Mouse (Mus musculus) lung, postnatal 36 days (tissue): ENCODE data around the gene Mdga1.

ENCODE experiments used
- DNase-seq: peaks from one replicate; pipeline ENCODE4 v3.0.0; 2022; ENCODE audit warnings: mixed read lengths

The Mdga1 gene

GRCm38 (mm10) chr17:29838029-29838428 lies 131.9 kb downstream of the Mdga1 start:
- no peak for DNase-seq

GRCm38 (mm10) chr17:29837441-29837840 lies 132.4 kb downstream of the Mdga1 start:
- DNase-seq = peak; percentile 3

DNA sequence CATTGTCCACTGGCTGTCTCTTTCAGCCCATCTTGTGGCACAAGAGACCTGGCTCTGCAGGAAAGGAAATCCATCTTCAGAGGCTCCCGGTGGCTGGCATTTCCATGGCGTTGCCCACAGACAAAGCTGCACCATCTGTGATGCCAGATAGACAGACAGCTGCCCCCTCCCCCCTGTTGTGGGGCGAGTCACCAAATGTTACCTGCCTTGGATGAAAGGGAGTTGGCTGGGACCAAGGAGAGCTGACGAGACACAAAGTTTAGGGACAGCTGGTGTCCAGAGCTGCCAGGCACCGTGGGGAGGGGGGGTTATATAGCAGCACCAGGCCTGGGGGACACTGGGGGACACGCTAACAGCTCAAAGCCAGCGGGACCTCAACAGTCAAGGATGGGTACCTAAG lies 135.1 kb downstream of the Mdga1 start:
- no peak for DNase-seq

- no peak for DNase-seq
Measured at GRCm38 (mm10) chr17:29834333-29834732, 135.6 kb downstream of the Mdga1 start.

DNA sequence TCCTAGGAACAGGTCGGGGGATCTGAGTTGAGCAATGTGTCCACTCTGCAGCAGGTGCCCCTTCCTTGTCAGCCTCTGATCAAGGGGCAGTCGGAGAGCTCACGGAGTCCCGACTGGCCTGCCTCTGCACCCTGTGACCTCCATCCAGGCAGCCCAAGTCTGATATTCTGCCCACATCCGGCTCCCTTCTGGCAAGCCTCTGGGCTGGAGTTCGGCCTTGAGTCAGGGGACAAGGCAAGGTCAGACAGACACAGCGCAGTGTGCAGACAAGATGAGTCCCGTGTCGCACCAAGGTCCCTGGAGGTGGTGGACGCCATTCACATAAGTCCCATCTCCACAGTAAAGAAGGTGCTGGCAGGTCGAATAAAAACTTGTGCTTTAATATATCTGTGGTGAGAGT lies 138.2 kb downstream of the Mdga1 start:
- no peak for DNase-seq

- DNase-seq = no peak
Measured at GRCm38 (mm10) chr17:29829136-29829535, 140.8 kb downstream of the Mdga1 start.

DNA sequence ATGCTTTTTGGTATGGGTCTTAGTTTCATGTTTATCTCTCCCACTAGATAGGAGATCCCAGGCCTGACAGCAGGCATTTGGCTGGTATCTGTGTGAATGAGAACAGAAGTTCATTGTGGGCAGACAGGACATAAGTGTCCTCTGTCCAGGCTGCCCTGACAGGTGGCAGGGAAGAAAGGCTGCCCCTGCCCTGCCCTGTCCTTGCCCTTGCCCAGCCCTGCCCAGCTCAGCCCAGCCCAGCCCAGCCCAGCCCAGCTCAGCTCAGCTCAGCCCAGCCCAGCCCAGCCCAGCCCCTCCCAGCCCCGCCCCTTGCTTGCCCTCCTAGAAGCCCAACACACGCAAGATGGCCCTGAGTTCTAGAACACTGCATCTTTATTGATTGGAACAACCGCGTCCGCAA lies 142.3 kb downstream of the Mdga1 start:
- no peak for DNase-seq

- DNase-seq = no peak
Measured at GRCm38 (mm10) chr17:29824512-29825120, 145.3 kb downstream of the Mdga1 start.

DNA sequence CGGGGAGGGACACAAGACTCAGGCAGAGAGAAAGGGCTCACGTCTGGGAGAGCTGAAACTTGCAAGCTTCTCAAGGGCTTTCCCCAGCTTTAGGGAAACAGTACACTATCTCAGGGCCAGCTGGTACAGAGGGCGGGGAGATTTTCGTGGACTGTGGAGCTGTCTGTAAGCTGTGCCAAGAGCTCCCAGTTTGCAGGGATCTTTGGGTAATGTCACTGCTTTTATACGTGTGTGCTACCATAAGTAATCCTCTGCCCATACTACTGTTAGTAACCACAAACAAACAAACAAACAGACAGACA lies 145.7 kb downstream of the Mdga1 start:
- DNase-seq = peak; percentile 8

DNA sequence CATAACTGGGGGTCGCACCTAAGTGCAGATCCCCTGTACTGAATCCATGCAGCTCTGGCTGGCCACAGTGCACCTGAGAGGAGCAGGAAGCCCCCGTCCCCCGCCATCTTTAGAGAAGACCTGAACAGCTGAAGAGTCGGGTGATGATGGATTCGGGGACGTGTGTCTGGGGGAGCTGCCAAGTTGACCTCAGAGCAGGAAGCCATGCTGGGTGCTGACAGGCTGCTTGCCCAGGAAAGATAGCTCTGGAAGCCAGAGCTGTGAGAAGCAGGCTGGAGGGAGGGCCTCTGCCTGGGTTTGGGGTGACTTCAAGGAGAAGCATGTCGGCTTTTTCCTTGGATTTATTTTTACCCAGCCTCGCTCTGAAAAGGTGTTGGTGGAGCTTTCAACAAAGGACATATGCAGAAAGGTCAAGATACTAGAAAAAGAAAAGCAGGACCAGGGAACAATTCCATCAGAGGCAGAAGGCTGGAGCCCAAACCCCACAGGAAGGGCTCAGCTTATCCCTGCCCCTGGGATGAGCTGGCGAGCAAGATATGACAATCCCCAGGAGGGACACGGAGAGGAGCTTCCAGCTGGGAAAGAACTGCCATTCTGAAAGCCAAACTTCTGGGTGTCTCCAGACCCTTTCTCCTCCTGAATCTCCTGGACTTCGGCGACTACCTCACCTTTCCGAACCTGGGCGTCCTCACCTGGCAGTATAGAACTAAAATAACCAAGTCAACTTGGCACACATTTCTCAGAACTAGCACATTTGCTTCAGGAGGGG lies 146.3 kb downstream of the Mdga1 start:
- DNase-seq = no peak

GRCm38 (mm10) chr17:29819608-29820007 lies 150.3 kb downstream of the Mdga1 start:
- no peak for DNase-seq

DNA sequence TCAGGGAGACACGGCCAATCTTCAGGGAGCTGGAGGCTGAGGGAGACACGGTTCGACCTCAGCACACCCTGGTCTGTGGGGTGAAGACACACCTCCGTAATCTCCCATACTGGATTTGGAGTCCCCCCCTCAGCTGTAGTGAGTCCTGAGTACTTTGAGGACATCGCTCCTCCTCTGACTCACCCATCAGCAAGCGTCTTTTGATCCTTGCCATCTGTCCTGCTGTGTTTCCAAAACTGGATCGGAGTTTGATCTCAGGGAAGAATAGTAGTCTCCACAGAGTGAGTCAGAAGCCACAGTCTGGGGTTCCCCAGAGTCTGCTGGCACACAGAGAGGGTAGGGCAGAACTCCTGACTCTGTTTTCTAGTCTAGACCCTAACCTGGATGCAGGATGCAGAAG lies 150.9 kb downstream of the Mdga1 start:
- peak; percentile 61 for DNase-seq

- DNase-seq = no peak
Measured at GRCm38 (mm10) chr17:29818264-29818945, 151.5 kb downstream of the Mdga1 start.

DNA sequence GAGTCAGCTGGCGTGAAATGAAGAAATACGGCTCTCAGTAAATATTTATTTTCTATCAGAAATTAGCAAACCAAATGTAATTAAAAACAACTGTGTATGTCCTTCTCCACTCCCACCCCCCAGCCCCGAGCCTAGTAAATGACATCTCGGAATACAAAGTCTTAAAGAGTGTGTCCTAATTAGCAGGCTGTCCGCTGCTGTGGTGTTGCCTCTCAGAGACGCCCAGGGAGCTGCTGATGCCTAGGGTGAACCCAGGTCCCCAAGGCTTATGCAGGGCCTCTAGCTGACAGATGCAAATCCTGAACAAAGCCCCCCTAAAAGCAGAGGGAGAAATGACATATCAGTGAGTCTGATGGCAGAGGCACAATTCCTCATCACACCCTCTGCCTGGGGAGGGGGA lies 155.1 kb downstream of the Mdga1 start:
- DNase-seq = no peak

GRCm38 (mm10) chr17:29813328-29813727 lies 156.6 kb downstream of the Mdga1 start:
- DNase-seq = no peak

- DNase-seq = no peak
Measured at GRCm38 (mm10) chr17:29803545-29803944, 166.3 kb downstream of the Mdga1 start.

GRCm38 (mm10) chr17:29801358-29801757 lies 168.5 kb downstream of the Mdga1 start:
- DNase-seq = peak; percentile 77

DNA sequence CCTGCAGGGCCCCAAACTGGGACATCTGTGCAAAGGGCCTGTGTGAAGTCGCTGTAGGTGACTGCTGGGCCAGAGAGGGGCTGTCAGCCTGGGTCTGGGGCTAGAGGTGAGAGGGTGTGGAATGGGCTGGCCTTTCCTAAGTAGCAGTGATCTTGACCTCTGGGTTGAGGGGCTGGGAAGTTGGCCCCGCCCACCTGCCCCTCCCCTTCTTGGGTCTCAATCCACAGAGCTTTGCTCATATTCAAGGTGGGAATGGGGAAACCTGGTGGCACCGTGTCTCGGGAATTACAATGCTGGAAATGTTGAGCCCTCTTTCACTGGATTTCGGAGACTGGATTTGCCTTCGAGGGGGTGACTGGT lies 169.8 kb downstream of the Mdga1 start:
- no peak for DNase-seq

DNA sequence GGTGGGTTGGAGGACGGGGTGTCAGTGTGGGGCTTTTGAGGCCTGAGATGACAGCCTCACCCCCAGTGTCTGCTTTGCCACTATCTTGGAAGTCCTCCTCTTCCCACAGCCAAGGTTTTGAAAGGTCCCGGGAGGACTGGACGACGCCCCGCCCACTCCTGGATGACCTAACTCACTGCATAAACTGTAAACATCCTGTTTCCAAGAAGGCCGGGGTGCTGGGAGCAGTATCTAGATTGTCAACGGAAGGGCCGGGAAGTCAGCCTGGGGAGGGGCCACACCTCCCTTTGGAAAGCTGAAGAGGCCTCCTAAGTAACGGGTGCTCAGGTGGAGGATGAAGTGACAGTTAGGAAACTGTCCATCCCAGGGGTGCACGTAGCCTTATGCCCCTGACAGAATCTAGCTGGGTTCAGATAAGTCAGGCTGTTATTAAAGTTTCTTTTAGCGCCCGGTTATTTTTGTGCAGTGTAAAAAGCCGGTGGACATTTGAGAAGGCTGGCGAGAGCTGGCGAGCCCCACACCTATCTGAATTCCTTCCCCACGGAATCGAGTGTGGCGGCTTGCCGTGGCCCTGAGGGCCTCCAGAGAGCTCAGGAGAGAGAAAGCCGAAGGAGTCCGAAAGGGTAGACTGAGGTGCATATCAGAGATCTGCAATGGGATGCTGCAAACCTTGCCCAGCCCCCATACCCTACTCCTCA lies 170.3 kb downstream of the Mdga1 start:
- no peak for DNase-seq

GRCm38 (mm10) chr17:29798151-29798550 lies 171.7 kb downstream of the Mdga1 start:
- DNase-seq = no peak

- DNase-seq = no peak
Measured at GRCm38 (mm10) chr17:29796787-29797186, 173.1 kb downstream of the Mdga1 start.

GRCm38 (mm10) chr17:29796086-29796485 lies 173.8 kb downstream of the Mdga1 start:
- DNase-seq = peak; percentile 71

- DNase-seq = no peak
Measured at GRCm38 (mm10) chr17:29795050-29795770, 174.7 kb downstream of the Mdga1 start.
